Mouse (Mus musculus) erythroblast, embryonic 14.5 days (primary cell): ENCODE data around the gene Rragb.

Experiments
- GATA1 ChIP-seq: IDR thresholded peaks from 2 replicates; pipeline ENCODE4 v1.6.1; 2012; ENCODE audit warnings: low read length, inconsistent platforms, mixed read lengths
- TAL1 ChIP-seq: IDR thresholded peaks from 3 replicates; pipeline ENCODE4 v1.6.1; 2012; ENCODE audit warnings: low read length, inconsistent platforms, mixed read lengths

DNA sequence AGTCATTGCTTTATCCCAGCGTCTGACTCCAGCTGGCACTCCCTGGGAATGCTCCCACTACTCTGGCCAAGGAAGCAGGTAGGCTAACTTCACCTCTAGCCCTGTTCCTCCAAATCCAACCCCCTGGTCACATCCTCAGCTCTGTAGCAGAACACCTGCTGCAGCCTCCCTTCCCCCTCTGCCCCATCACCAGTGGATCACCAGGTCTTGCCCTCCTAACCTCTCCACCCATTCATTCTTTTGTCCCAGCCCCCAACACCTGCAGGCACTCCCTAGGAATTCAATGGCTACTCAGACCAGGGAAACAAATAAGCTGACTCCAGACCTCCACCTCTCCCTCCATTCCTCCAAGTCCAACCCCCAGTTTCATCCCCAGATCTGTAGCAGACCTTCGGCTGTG, 20.8 kb upstream of the Rragb start:
- TF ChIP-seq GATA1: no peak
- TF ChIP-seq TAL1: no peak
